Mouse (Mus musculus) 416B (cell line): ENCODE measurements at regions not wholly inside any gene's neighbourhood (a gene's known extent, or its start where the extent isn't known, plus 50 kb on each side); places are given as distances from the start of the nearest gene placed in this dataset.
"Not testable (repeated sequence)": the region's sequence is repeated elsewhere in the genome, so short reads cannot be mapped to it uniquely, and the experiment has no call there.

Source experiments
- DNase-seq: peaks from one replicate; pipeline ENCODE4 v3.0.0; 2011; ENCODE audit warnings: low read depth

DNA sequence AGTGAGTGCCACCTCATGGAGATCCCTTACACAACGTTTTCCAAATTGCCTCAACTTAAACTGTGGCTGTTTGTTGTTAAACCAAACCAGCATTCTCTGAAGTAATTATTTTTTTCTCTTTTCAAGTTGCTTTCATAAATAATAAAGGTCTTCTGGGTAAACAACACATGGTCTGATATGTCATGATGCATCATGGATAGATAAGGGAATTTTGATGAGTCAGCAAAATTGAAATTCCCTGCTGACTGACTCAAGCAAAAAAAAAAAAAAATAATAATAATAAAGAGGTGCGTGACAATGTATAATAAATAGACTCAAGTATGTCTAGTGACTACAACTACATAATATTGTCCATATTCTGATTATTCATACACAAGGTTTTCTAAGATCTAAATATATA, 201.8 kb downstream of the Adgb start:
- DNase-seq, result peak; percentile 6

DNA sequence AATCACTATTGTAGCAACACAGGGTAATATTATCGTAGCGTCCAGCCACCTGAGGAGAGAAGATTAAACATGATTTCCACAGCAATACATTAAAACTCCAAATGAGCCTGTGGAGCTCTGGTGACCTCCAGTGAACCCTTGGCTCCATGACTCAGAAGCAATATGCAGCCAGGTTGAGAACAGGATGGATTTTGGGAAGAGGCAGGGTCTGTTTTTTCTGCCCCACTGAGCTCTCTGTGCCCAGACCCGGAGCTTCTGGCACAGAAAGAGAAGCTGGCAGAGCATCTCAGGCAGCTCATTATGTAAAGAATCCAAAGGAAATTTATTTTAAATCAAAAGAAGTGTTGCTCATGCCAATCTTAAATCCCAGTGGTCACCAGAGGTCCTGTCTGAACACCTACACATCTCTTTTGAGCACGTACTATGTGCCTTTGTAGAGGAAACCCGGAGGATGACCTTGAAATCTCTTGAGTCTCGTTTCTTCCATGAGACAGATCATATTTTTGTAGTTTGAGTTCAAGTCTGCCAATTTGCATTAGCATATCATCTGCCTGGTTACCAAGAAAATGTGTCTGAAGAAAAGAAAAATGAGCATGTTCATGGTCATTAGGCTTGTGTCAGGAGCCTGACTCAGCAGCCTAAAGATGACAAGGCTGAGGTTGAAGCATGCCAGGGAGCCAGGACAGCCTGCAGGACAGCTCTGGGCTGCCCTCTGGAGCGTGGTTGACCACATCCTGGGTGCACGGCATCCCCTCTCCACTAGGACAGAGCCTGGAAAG, 219.4 kb downstream of the Adgb start:
- DNase-seq, result peak; percentile 43

DNA sequence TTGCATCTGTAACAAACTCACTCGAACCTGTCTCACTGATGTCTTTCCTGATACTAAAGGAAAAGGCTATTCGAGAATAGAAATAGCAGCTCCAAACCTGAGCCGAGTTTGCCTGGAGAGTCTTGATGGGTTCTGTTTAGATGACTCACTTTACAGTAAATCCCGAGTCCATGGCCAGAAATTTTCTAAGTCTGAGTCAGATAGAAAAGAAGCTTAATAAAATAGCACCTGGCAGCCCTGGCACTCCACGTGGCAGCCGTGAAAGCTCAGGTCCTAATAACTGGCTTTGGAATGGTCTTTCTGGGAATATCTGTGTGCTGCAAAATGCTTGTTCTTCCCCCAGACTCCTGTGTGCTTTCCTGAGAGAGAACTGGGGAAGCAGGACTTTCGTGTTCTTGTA, 220.0 kb downstream of the Adgb start:
- no peak for DNase-seq

DNA sequence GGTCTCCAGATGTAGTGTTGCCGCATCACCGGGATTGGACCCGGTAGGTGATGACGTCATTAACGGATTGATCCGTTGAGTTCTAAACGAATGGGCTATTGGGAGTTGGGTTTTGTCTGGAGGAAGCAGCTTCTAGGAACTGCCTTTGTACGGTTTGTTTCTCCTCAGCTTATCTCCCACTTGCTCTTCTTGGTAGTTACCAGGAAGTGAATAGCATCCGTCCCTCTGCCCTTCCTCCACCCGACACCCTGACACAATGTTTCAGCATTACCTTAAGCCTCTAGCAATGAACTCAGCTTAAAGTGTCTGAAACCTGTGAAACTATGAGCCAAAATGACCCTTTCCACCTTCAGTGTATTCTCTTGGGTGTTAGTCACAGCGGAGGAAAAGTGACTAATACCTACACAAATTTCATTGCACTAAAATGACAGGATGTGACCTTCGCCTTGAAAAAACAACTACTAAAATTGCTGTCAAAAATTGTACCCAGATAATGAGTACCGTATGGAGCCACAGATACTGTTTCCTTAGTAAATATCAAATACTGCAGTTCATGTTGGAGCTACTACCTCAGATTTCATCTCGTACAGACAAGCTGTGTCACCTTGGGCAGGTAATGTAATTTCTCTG, 237.1 kb downstream of the Adgb start:
- DNase-seq, result peak; percentile 18

DNA sequence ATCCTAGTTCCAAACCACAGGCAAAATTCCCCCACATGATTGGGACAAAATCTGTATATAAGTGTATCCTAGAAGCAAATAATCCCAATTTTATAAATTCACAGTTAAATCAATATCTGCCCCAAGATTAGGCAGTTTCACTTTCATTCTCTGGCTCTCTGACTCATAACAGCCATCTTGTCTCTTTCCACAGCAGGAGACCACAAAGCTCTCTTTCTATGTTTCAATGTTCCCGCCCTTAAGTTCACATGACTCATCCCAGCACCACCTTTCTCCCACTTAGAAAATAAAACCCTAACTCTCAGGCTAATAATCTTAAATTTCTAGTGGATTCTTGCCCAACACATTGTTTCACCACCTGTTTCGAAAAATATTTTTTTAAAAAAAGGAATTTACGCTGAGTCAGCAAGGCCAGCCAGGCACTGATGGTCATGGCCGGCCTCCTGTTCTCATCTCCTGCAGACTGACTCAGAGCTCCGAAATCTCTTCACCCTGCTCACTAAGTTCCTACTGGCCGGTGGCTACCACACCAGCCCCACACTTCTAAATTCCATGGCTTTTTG, 247.5 kb downstream of the Adgb start:
- DNase-seq, result peak; percentile 83

DNA sequence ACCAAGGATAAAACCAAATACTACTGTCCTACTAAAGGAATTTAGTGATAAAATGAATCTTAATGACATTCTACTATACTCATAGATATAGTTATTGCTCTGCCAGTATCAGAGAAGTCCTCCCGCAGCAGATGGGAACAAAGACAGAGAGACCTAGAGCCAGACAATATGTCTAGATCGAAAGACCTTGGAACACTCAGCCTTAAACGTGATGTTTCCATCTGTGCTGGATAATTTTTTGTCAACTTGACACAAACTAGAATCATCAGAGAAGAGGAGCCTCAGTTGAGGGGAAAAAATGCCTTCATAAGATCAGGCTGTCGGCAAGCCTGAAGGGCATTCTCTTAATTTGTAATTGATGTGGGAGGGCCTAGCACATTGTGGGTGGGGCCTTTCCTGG, 252.4 kb downstream of the Adgb start:
- DNase-seq, result no peak

DNA sequence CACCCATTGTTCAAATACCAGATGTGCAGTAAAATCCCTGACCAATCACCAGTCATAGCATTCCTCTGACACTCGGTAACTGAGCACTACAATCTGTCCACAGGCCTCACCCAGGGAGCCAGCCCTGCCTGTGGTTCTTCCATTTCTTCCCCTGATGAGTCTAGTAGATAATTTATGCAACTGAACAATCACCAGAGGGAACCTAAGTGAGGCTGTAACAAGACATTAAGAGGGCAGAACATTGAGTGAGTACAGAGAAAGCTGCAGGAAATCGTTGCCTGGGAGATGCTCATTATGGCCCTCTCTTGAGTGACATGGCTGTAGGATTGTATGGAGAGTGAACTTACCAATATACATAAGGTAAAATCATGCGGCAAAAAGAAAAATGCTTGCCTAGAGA, 255.2 kb downstream of the Adgb start:
- no peak for DNase-seq

DNA sequence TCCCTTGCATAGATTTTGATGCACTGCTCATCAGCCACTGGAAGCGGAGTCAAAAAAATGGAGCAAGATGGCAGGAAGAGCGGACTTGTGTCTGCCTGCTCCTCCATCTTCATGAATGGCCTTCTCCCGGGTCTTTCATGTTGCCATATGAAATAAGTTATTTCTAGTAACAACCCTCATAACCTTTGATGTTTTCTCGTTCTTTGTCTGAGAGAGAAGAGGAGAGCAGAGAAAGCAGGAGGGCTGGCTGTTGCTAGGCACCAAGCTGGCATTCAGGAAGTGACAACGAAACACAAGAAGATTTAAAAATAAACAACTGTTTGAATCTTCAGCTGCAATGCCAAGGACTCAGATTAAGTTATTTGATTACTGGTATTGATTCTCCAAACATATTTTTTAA, 256.8 kb downstream of the Adgb start:
- DNase-seq, result no peak

DNA sequence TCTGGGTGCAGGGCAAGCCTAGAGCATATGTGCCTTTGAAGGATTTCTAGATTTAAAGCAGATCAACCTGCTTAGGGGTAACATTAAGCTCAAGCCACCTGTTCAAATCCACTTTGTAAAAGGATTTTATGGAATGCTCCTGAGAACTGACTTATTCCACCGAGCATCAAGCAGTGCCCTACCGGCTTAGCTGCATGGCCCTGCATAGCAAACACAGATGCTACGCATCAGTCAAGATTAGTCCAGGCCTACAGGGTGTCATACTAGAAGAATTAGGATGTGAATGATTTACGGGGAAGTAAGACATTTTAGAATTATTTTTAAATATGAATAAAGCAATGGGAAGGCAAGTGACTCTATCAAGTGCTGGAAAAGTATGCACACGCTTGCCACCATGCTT, 263.8 kb downstream of the Adgb start:
- DNase-seq, result no peak

DNA sequence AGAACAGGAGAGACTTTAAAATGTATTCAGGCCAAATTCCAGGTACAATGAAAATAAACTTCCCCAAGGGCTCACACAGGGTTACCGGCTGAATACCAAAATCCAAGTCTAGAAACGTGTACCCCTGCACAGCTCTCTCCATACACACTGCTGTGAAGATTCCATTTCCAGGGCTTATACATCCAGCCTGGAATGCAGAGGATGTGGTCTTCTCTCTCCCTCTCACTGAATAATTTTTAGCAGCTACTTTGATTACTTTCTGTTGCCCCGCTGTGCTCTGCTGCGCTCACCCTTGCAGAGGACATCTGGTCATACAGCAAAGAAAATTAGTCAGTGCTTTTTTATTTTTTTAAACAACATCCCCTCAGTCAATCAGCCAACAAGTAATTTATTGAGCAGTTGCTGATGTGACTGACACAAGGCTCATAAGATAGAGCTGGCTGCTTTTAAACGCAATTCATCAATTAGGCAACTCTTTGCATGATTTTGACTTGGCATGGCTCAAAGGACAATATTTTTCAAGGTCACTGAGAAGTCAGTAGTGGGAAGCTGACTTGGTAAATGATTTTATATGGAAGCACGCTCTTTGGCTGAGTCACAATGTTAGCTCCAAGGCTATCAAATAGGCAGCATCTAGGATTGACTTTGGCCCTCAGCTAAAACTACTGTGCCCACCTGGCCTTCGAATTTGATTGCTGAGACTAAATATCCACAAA, 266.2 kb downstream of the Adgb start:
- DNase-seq, result no peak

DNA sequence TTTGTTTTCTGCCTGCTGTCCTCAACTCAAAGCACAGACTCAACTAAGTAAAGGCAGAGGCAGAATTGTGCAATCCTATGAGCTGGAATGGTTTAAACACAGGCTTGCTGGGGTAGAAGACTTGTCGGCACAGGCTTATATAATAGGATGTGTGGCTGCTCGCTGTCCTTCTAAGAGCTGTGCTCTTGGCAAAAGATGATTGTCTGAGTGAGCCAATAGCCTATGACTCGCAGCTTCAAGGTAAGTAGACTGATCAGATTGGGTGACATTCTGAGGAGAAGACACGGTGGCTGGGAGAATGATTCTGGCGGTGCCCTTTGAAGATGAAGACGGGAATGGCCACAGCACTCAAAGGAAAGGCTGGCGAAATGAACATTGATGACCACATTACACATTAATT, 268.1 kb downstream of the Adgb start:
- no peak for DNase-seq

DNA sequence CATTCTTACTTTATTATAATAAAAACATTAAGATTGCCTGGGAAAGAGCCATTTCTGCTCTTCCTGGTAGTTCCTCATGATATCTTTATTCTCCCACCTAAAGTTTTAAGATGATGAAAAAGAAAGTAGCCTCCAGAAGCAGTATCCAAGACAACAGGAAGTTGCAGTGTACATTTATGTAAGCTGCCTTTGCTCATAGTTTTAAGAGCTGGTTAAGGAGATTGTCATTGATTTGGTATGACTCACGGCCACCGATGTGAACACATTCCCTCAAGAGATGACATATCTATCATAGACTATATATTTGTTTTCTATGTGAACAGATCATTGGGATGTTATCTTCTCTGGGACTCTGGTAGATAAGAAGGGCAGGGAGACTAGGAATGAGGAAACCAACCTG, 281.8 kb downstream of the Adgb start:
- DNase-seq, result peak; percentile 62

DNA sequence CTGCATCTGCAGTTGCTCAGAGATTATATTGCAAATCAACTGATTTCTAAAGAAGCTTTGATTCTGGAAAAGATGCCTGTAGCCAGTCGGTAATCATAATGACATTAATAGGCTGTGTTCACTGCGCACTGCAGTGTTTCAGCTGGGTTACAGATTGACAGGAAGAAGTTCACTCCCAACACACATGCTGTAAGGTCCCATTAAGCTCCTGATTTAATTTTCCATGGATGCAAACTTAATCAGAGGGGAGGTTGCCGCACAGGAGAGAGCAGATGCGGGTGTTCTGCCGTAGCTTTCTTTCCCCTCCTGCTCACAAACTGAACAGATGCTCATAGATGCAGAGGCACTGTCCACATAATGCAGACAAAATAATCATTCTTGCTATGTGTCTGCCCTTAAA, 284.0 kb downstream of the Adgb start:
- no peak for DNase-seq

DNA sequence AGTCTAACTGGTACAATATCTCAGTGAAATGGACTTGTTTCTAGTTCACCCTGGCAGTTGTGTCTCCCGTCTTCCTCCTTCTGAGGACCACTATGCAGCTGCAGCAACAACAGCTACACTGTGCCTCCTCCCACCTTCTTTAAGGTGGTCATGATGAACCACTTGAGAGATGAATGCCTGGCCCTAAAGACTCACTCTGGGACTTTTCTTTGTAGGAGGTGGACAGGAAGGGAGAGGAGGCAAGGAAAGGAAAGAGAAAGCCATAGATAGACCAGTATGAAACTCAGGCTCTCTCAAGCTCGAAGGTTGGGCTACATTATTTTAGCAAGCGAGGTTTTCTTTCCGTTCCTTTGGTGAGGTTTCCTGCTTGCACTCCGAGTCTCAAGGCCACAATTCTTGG, 285.4 kb downstream of the Adgb start:
- peak; percentile 62 for DNase-seq

DNA sequence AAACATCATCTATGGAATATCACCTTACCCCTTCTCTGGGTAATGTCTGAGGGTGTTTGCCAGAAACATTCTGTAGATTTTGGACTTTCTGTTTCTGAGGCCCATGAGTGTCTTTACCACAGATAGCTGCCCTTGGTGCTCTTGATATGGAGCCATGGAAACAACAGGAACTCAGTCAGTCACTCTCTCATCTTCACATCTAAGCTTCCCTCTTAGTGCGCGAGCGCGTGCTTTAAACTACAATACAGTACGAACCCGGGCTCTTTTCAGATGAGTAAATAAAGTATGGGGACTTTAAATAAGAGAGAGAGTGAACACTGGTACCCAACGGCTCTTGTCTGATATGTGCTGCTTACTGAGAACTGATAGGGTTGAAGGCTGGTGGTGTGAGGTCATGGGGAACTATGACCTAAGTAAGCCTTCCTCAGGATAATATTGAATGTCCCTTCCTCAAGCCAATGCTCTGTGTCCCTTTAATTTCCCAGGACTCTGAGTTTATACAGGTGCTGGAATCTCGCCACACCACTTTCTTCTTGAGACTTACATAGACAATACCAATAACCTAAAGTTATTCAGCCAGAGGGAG, 284.5 kb upstream of the Stxbp5 start:
- DNase-seq, result peak; percentile 47

DNA sequence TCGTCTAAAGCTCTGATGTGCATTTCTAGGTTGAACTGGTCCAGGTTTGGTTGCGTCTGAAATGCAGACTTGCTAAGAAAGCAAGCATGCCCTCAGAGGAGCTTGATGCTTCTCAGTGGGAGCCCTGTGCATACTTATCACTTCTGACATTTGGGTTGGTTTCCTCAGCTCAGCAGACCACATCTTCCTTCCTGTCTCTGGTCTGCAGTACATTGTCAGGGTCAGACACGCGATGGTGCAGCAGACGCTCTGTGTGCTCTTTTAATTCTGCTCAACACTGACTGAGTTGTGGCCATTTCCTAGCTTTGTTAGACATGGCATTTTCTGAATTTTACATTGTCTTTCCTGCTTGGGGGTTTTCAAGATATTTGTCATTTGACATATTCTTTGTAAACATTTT, 283.5 kb upstream of the Stxbp5 start:
- peak; percentile 97 for DNase-seq

DNA sequence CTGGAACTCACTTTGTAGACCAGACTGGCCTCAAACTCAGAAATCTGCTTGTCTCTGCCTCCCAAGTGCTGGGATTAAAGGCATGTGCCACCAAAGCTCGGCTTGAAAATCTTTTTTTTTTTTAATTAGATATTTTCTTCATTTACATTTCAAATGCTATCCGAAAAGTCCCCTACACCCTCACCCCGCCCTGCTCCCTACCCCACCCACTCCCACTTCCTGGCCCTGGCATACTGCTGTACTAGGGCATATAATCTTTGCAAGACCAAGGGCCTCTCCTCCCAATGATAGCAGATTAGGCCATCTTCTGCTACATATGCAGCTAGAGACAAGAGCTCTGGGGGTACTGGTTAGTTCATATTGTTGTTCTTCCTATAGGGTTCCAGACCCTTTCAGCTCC, 276.2 kb upstream of the Stxbp5 start:
- DNase-seq, result not testable (repeated sequence)
